ENCODE assay signal across 15 mouse cellular contexts in genomic region chr1:73500671-73501070, GRCm38 (mm10).
"Had no signal": no experiment of that assay in that cellular context is flagged by ENCODE, and none has a peak within 500 bp of the region (broad histone marks: within the 10 kb centered on the region; RNA-seq: fewer than 3 reads in every experiment).

No protein-coding gene starts in this region.

- DNase-seq: gastrocnemius, postnatal 14 days; gastrocnemius, postnatal 36 days; heart, adult 18-20 months; heart, postnatal 10 days; kidney, adult 11 months; kidney, adult 2 months; kidney, adult 9 months; kidney, postnatal 14 days; kidney, postnatal 36 days; layer of hippocampus, adult 9-11 months; layer of hippocampus, postnatal 36 days; left cerebral cortex, postnatal 4 days had no signal

- ATAC-seq: hindbrain, postnatal 0 days; intestine, embryonic 16.5 days; liver, embryonic 12.5 days had no signal
